9 mouse cellular contexts compared by ENCODE assay signal in the genomic region with DNA sequence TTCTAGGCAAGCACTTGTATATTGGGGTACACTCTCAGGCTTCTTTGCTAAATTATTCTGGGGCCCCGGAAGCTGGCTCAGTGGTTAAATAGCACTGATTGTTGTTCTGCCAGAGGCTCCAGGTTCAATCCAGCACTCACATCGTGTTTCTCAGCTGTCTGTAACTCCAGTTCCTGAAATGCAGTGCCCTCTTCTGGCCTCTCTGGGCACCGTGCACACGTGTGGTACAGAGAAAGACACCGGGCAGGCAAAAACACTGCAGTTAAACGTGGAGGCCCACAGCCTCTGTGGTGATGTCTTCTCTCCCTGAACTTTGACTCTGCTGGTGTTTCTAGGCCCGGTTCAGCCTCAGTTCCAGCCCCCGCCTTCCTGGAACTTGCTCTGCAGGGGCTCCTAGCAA. TPM values are rescaled to one million over a fixed set of nuclear protein-coding genes. Genes with fewer than 3 reads are reported as not detected.
DNase-seq lines count a peak whose midpoint lies in the region; ATAC-seq and TF ChIP-seq lines count a peak whose summit lies in the region.
"Had no signal": no experiment of that assay in that cellular context is flagged by ENCODE, and none has a peak within 500 bp of the region (broad histone marks: within the 10 kb centered on the region; RNA-seq: fewer than 3 reads in every experiment).

No protein-coding gene starts in this region.

- H3K4me2 ChIP-seq in neural tube, embryonic 15.5 days, result no peak overlapping the region
- H3K4me2 ChIP-seq in liver, embryonic 13.5 days, result no peak overlapping the region
- H3K4me2 ChIP-seq: hindbrain, embryonic 15.5 days; stomach, embryonic 15.5 days had no signal

- TF ChIP-seq POLR2A in spleen, adult 2 months (IDR thresholded peaks at IDR 0.05; ENCODE audit: low read depth, low read length), result no peak

- peaks cover 7% of the 10 kb centered on the region for H3K4me1 ChIP-seq in neural tube, embryonic 15.5 days
- peaks cover 52% of the 10 kb centered on the region for H3K4me1 ChIP-seq in liver, embryonic 13.5 days (replicated peaks)
- H3K4me1 ChIP-seq in spleen, adult 2 months (ENCODE audit: control insufficient read depth, insufficient read depth, insufficient read length), result peaks cover 7% of the 10 kb centered on the region; the same call in 1 of the 2 replicates

- no peaks in the 10 kb centered on the region for H3K9me3 ChIP-seq in neural tube, embryonic 15.5 days (replicated peaks)
- H3K9me3 ChIP-seq in liver, embryonic 13.5 days (replicated peaks), result no peaks in the 10 kb centered on the region
- H3K9me3 ChIP-seq: hindbrain, embryonic 15.5 days; stomach, embryonic 15.5 days had no signal

- WGBS in neural tube, embryonic 15.5 days, result 24% methylated on average over 8 of the region's 8 CpGs
- 11% methylated on average over 8 of the region's 8 CpGs for WGBS in liver, embryonic 13.5 days (ENCODE audit: insufficient replicate concordance)
- 15% methylated on average over 8 of the region's 8 CpGs for WGBS in spleen, adult 2 months

- no peak overlapping the region for H3K4me3 ChIP-seq in neural tube, embryonic 15.5 days (replicated peaks)
- no peak overlapping the region for H3K4me3 ChIP-seq in liver, embryonic 13.5 days (replicated peaks)
- no peak overlapping the region for H3K4me3 ChIP-seq in spleen, adult 2 months (ENCODE audit: extremely low read depth, insufficient read depth, insufficient read length)
- H3K4me3 ChIP-seq: hindbrain, embryonic 15.5 days; stomach, embryonic 15.5 days had no signal

- no peak overlapping the region for H3K27ac ChIP-seq in neural tube, embryonic 15.5 days (replicated peaks)
- H3K27ac ChIP-seq in liver, embryonic 13.5 days, result peak overlapping the region; percentile 53; the same call in 1 of the 2 replicates
- H3K27ac ChIP-seq in spleen, adult 2 months (ENCODE audit: insufficient read depth, low read length), result no peak overlapping the region
- H3K27ac ChIP-seq: hindbrain, embryonic 15.5 days had no signal

- no peak overlapping the region for H3K9ac ChIP-seq in neural tube, embryonic 15.5 days (replicated peaks)
- H3K9ac ChIP-seq in liver, embryonic 13.5 days, result peak overlapping the region; percentile 17; the same call in 1 of the 2 replicates
- H3K9ac ChIP-seq: hindbrain, embryonic 15.5 days; stomach, embryonic 15.5 days had no signal

- H3K36me3 ChIP-seq in neural tube, embryonic 15.5 days, result no peaks in the 10 kb centered on the region
- no peaks in the 10 kb centered on the region for H3K36me3 ChIP-seq in liver, embryonic 13.5 days
- no peaks in the 10 kb centered on the region for H3K36me3 ChIP-seq in spleen, adult 2 months (ENCODE audit: control insufficient read depth, insufficient read depth, low read length)
- H3K36me3 ChIP-seq: hindbrain, embryonic 15.5 days; stomach, embryonic 15.5 days had no signal

- no peak for ATAC-seq in neural tube, embryonic 15.5 days (ENCODE audit: low FRiP score)
- no peak for ATAC-seq in liver, embryonic 13.5 days (ENCODE audit: low read depth)

- TF ChIP-seq CTCF in spleen, adult 2 months (IDR thresholded peaks at IDR 0.05; ENCODE audit: extremely low read depth, insufficient read depth, insufficient read length, insufficient replicate concordance), result peak; percentile 65; the same call in 1 of the 2 replicates

- DNase-seq in neural tube, embryonic 10.5 days (ENCODE audit: extremely low spot score, low spot score), result peak; percentile 23
- peak; percentile 24 for DNase-seq in adipocyte (ENCODE audit: low spot score)
- peak; percentile 39 for DNase-seq in forelimb bud, embryonic 11.5 days (ENCODE audit: low read depth, low spot score)
- DNase-seq in liver, embryonic 13.5 days, result peak; percentile 43
- peak; percentile 52 to 58 for DNase-seq in spleen, adult 2 months (ENCODE audit: low read depth in 1 of 2, low spot score in 2 of 2)
- DNase-seq in cerebellum, adult 11-12 months, result no peak

- no peaks in the 10 kb centered on the region for H3K27me3 ChIP-seq in neural tube, embryonic 15.5 days (replicated peaks)
- H3K27me3 ChIP-seq in liver, embryonic 13.5 days, result no peaks in the 10 kb centered on the region
- no peaks in the 10 kb centered on the region for H3K27me3 ChIP-seq in spleen, adult 2 months (ENCODE audit: control insufficient read depth, insufficient read depth, low read length)
- H3K27me3 ChIP-seq: hindbrain, embryonic 15.5 days; stomach, embryonic 15.5 days had no signal

RNA-seq across cellular contexts. Expression of gene Sephs2, which starts 4.5 kb away (rescaled TPM):
- 67.5 and 73.1 TPM in 2 replicates for polyA plus RNA-seq in neural tube, embryonic 15.5 days (2015; fragmentation: Nextera tagmentation; extraction: Ambion mirVana)
- 138 and 169 TPM in 2 replicates for polyA plus RNA-seq in liver, embryonic 13.5 days (2015; fragmentation: Nextera tagmentation; extraction: Ambion mirVana)
- 12.9 and 16.0 TPM in 2 replicates for polyA plus RNA-seq in spleen, adult 2 months (2012; rRNA removed)

RNA-seq across cellular contexts. Expression of gene Itgal, which starts 17.7 kb away (rescaled TPM):
- polyA plus RNA-seq in neural tube, embryonic 15.5 days (2015; fragmentation: Nextera tagmentation; extraction: Ambion mirVana), result 0.18 and 5.4 TPM in 2 replicates
- polyA plus RNA-seq in liver, embryonic 13.5 days (2015; fragmentation: Nextera tagmentation; extraction: Ambion mirVana), result 4.1 and 5.2 TPM in 2 replicates
- 92.1 and 105 TPM in 2 replicates for polyA plus RNA-seq in spleen, adult 2 months (2012; rRNA removed)

RNA-seq across cellular contexts. Expression of gene Dctpp1, which starts 17.8 kb away (rescaled TPM):
- 128 and 136 TPM in 2 replicates for polyA plus RNA-seq in neural tube, embryonic 15.5 days (2015; fragmentation: Nextera tagmentation; extraction: Ambion mirVana)
- polyA plus RNA-seq in liver, embryonic 13.5 days (2015; fragmentation: Nextera tagmentation; extraction: Ambion mirVana), result 134 and 136 TPM in 2 replicates
- polyA plus RNA-seq in spleen, adult 2 months (2012; rRNA removed), result 30.8 and 37.5 TPM in 2 replicates

RNA-seq across cellular contexts. Expression of gene Zfp771, which starts 34.2 kb away (rescaled TPM):
- polyA plus RNA-seq in neural tube, embryonic 15.5 days (2015; fragmentation: Nextera tagmentation; extraction: Ambion mirVana), result 72.3 and 83.5 TPM in 2 replicates
- 19.0 and 20.6 TPM in 2 replicates for polyA plus RNA-seq in liver, embryonic 13.5 days (2015; fragmentation: Nextera tagmentation; extraction: Ambion mirVana)
- 35.6 and 68.3 TPM in 2 replicates for polyA plus RNA-seq in spleen, adult 2 months (2012; rRNA removed)

RNA-seq across cellular contexts. Expression of gene Sept1, which starts 45.4 kb away (rescaled TPM):
- 15.8 and 40.6 TPM in 2 replicates for polyA plus RNA-seq in neural tube, embryonic 15.5 days (2015; fragmentation: Nextera tagmentation; extraction: Ambion mirVana)
- 9.7 and 9.8 TPM in 2 replicates for polyA plus RNA-seq in liver, embryonic 13.5 days (2015; fragmentation: Nextera tagmentation; extraction: Ambion mirVana)
- 280 and 335 TPM in 2 replicates for polyA plus RNA-seq in spleen, adult 2 months (2012; rRNA removed)

Comparison
In these comparisons a context has a peak if more than half of its experiments do, and no peak if none do; other contexts are left out.
1. RNA of gene Itgal, which starts 17.7 kb away (polyA plus RNA-seq): 92.1 to 105 TPM in spleen, adult 2 months; 4.1 to 5.2 TPM in liver, embryonic 13.5 days and 0.18 to 5.4 TPM in neural tube, embryonic 15.5 days; every median in the first group is over 10 times any median in the second.